Mouse (Mus musculus) forebrain, embryonic 16.5 days (tissue): Measurements from ENCODE around the gene Trim71. TPM values are rescaled to one million over a fixed set of nuclear protein-coding genes. Genes with fewer than 3 reads are reported as not detected.
"Not testable (repeated sequence)": the region's sequence is repeated elsewhere in the genome, so short reads cannot be mapped to it uniquely, and the experiment has no call there.

Source experiments
- ATAC-seq: fragments of 200-750 bp; cut with Nextera tagmentation; 2 replicates; pipeline ENCODE4 v1.8.0; 2017; ENCODE audit warnings: mild to moderate bottlenecking, moderate library complexity
- H3K27ac ChIP-seq: fragments of 300-500 bp; sonication (generic); 2 replicates; pipeline ENCODE4 v1.5.1; 2014; ENCODE audit warnings: low read length, control low read depth
- H3K27me3 ChIP-seq: fragments of 300-500 bp; sonication (generic); replicated peaks from 2 replicates; pipeline ENCODE4 v1.6.1; 2014; ENCODE audit warnings: low read length; ENCODE audit not compliant: control insufficient read depth, insufficient read depth
- H3K36me3 ChIP-seq: fragments of 300-500 bp; sonication (generic); 2 replicates; pipeline ENCODE4 v1.6.1; 2014; ENCODE audit not compliant: control insufficient read depth, insufficient read depth
- H3K4me1 ChIP-seq: fragments of 300-500 bp; sonication (generic); replicated peaks from 2 replicates; pipeline ENCODE4 v1.6.1; 2014; ENCODE audit warnings: low read length; ENCODE audit not compliant: control insufficient read depth, insufficient read depth
- H3K4me2 ChIP-seq: fragments of 300-500 bp; sonication (generic); 2 replicates; pipeline ENCODE4 v1.6.1; 2014; ENCODE audit warnings: mild to moderate bottlenecking, low read length, control low read depth
- H3K4me3 ChIP-seq: fragments of 300-500 bp; sonication (generic); replicated peaks from 2 replicates; pipeline ENCODE4 v1.5.1; 2014; ENCODE audit warnings: mild to moderate bottlenecking, low read length, control low read depth
- H3K9ac ChIP-seq: fragments of 300-500 bp; sonication (generic); replicated peaks from 2 replicates; pipeline ENCODE4 v1.6.1; 2014; ENCODE audit warnings: low read depth, low read length, control low read depth
- H3K9me3 ChIP-seq: fragments of 300-500 bp; sonication (generic); 2 replicates; pipeline ENCODE4 v1.6.1; 2016; ENCODE audit warnings: low read length; ENCODE audit not compliant: control insufficient read depth
- WGBS: fragments of 180-500 bp; shearing (Covaris S2); extraction: QIAGEN DNeasy Blood & Tissue Kit; methylation state at CpG from one replicate; pipeline ENCODE4 v1.1.7; 2014; 5-methylcytosine and 5-hydroxymethylcytosine counted together
- polyA plus RNA-seq: library from polyadenylated mRNA; unstranded; fragments of >200 nt; fragmentation: Nextera tagmentation; extraction: Ambion mirVana; gene quantifications from 2 replicates; pipeline ENCODE4 v1.2.1, GENCODE M21; 2015

The Trim71 gene
- polyA plus RNA-seq, 1 experiment from 2014 or later = 0.13 TPM

GRCm38 (mm10) chr9:114520529-114520928 lies 43.6 kb downstream of the Trim71 start:
- H3K9me3 ChIP-seq, H3K4me2 ChIP-seq, H3K27ac ChIP-seq, H3K36me3 ChIP-seq, ATAC-seq, H3K9ac ChIP-seq, H3K4me3 ChIP-seq, H3K4me1 ChIP-seq, H3K27me3 ChIP-seq: not testable (repeated sequence)
- WGBS = 79% methylated on average over 4 of the region's 4 CpGs

- H3K27me3 ChIP-seq = no peaks in the 10 kb centered on the region
- no peak overlapping the region for H3K4me2 ChIP-seq
- 67% methylated on average over 9 of the region's 9 CpGs for WGBS
- no peak overlapping the region for H3K4me3 ChIP-seq
- no peaks in the 10 kb centered on the region for H3K36me3 ChIP-seq
- no peak overlapping the region for H3K27ac ChIP-seq
- H3K9me3 ChIP-seq = no peaks in the 10 kb centered on the region
- ATAC-seq = no peak
- H3K4me1 ChIP-seq = 0 out of 2 replicates have a peak, but pooled peaks cover 4% of the 10 kb centered on the region
- no peak overlapping the region for H3K9ac ChIP-seq
These were observed 45.2 kb downstream of the Trim71 start for GRCm38 (mm10) chr9:114518812-114519477.

- Histone ChIP-seq H3K27ac (no peak overlapping the region), H3K4me2 (no peak overlapping the region), H3K27me3 (no peaks in the 10 kb centered on the region), H3K4me1 (0 out of 2 replicates have a peak, but pooled peaks cover 4% of the 10 kb centered on the region), H3K9ac (no peak overlapping the region), H3K36me3 (no peaks in the 10 kb centered on the region), H3K4me3 (no peak overlapping the region), H3K9me3 (peaks cover 9% of the 10 kb centered on the region)
- WGBS = 80% methylated on average over 13 of the region's 13 CpGs
- no peak for ATAC-seq
These were observed 46.2 kb downstream of the Trim71 start for GRCm38 (mm10) chr9:114517924-114518497.

- H3K4me2 ChIP-seq = no peak within 1 kb of the TSS
- 55% methylated on average over 11 of the region's 11 CpGs for WGBS
- H3K27ac ChIP-seq = no peak within 1 kb of the TSS
- no peak for ATAC-seq
- no peaks in the 10 kb centered on the region; the same call in 1 of the 2 replicates for H3K36me3 ChIP-seq
- H3K9ac ChIP-seq = no peak within 1 kb of the TSS
- no peaks in the 10 kb centered on the region for H3K27me3 ChIP-seq
- H3K4me1 ChIP-seq = 0 out of 2 replicates have a peak, but pooled peaks cover 4% of the 10 kb centered on the region
- no peak within 1 kb of the TSS for H3K4me3 ChIP-seq
- peaks cover 14% of the 10 kb centered on the region for H3K9me3 ChIP-seq
These were observed 48.8 kb downstream of the Trim71 start, which contains the start of gene C130032M10Rik for GRCm38 (mm10) chr9:114515364-114515763. Gene C130032M10Rik, plus strand, starts transcription at chr9:114515697.

- Histone ChIP-seq H3K4me2 (no peak overlapping the region), H3K4me3 (no peak overlapping the region), H3K4me1 (0 out of 2 replicates have a peak, but pooled peaks cover 4% of the 10 kb centered on the region), H3K36me3 (no peaks in the 10 kb centered on the region; the same call in 1 of the 2 replicates), H3K27me3 (no peaks in the 10 kb centered on the region), H3K9me3 (peaks cover 14% of the 10 kb centered on the region), H3K27ac (no peak overlapping the region), H3K9ac (no peak overlapping the region)
- WGBS = 98% methylated on average over 21 of the region's 21 CpGs
- no peak for ATAC-seq
These were observed 51.3 kb downstream of the Trim71 start for GRCm38 (mm10) chr9:114512831-114513230.

GRCm38 (mm10) chr9:114509785-114510184 lies 54.4 kb downstream of the Trim71 start:
- no peaks in the 10 kb centered on the region for H3K4me1 ChIP-seq
- 97% methylated on average over 9 of the region's 9 CpGs for WGBS
- peaks cover 14% of the 10 kb centered on the region for H3K9me3 ChIP-seq
- no peak overlapping the region for H3K9ac ChIP-seq
- H3K27me3 ChIP-seq = no peaks in the 10 kb centered on the region
- no peak overlapping the region for H3K4me3 ChIP-seq
- no peak for ATAC-seq
- no peak overlapping the region for H3K27ac ChIP-seq
- no peak overlapping the region for H3K4me2 ChIP-seq
- no peaks in the 10 kb centered on the region; the same call in 1 of the 2 replicates for H3K36me3 ChIP-seq

GRCm38 (mm10) chr9:114507421-114507820 lies 56.7 kb downstream of the Trim71 start:
- Histone ChIP-seq H3K36me3 (no peaks in the 10 kb centered on the region), H3K4me1 (no peaks in the 10 kb centered on the region), H3K27me3 (no peaks in the 10 kb centered on the region), H3K4me3 (no peak overlapping the region), H3K9me3 (no peaks in the 10 kb centered on the region; the same call in 1 of the 2 replicates), H3K4me2 (no peak overlapping the region), H3K27ac (no peak overlapping the region), H3K9ac (no peak overlapping the region)
- ATAC-seq = no peak
- whole genome bisulfite sequencing = 85% methylated on average over 9 of the region's 9 CpGs

GRCm38 (mm10) chr9:114506564-114506963 lies 57.6 kb downstream of the Trim71 start:
- H3K27ac ChIP-seq = no peak overlapping the region
- H3K4me3 ChIP-seq = no peak overlapping the region
- H3K36me3 ChIP-seq = no peaks in the 10 kb centered on the region
- 82% methylated on average over 4 of the region's 4 CpGs for WGBS
- no peak overlapping the region for H3K9ac ChIP-seq
- no peak for ATAC-seq
- H3K9me3 ChIP-seq = no peaks in the 10 kb centered on the region
- H3K4me2 ChIP-seq = no peak overlapping the region
- H3K27me3 ChIP-seq = no peaks in the 10 kb centered on the region
- no peaks in the 10 kb centered on the region for H3K4me1 ChIP-seq

GRCm38 (mm10) chr9:114504816-114505215 lies 59.4 kb downstream of the Trim71 start, which contains the start of gene Ccr4:
Gene Ccr4, minus strand, starts transcription at chr9:114504916.
- Histone ChIP-seq H3K9ac (no peak within 1 kb of the TSS), H3K4me3 (no peak within 1 kb of the TSS), H3K27ac (no peak within 1 kb of the TSS), H3K4me2 (no peak within 1 kb of the TSS), H3K4me1 (no peaks in the 10 kb centered on the region), H3K9me3 (no peaks in the 10 kb centered on the region), H3K36me3 (no peaks in the 10 kb centered on the region), H3K27me3 (no peaks in the 10 kb centered on the region)
- 91% methylated on average over 9 of the region's 9 CpGs for WGBS
- ATAC-seq = no peak
